ENCODE assay signal across 12 mouse cellular contexts in the genomic region with DNA sequence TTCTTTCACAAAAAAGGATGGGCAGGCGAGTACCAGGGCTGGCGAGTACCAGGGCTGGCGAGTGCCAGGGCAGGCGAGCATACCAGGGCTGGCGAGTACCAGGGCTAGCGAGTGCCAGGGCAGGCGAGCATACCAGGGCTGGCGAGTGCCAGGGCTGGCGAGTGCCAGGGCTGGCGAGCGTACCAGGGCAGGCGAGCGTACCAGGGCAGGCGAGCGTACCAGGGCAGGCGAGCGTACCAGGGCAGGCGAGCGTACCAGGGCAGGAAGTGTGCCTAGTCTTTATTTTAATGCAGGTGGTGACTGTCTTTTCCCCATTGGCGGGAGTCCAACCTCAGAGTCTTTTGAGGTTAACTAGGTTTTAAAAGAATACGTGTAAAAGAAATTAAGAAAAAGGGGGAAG. TPM values are rescaled to one million over a fixed set of nuclear protein-coding genes. Genes with fewer than 3 reads are reported as not detected.
DNase-seq lines count a peak whose midpoint lies in the region; ATAC-seq and TF ChIP-seq lines count a peak whose summit lies in the region.
"Had no signal": no experiment of that assay in that cellular context is flagged by ENCODE, and none has a peak within 500 bp of the region (broad histone marks: within the 10 kb centered on the region; RNA-seq: fewer than 3 reads in every experiment).

No protein-coding gene starts in this region.

- H3K36me3 ChIP-seq in heart, embryonic 16.5 days (ENCODE audit: control insufficient read depth, insufficient read depth) = no peaks in the 10 kb centered on the region
- H3K36me3 ChIP-seq in heart, embryonic 10.5 days = no peaks in the 10 kb centered on the region
- H3K36me3 ChIP-seq in E14TG2a.4 (ENCODE audit: insufficient read depth, low read length) = no peaks in the 10 kb centered on the region
- H3K36me3 ChIP-seq: forebrain, embryonic 10.5 days; hindbrain, embryonic 13.5 days; midbrain, embryonic 12.5 days had no signal

- H3K27ac ChIP-seq in heart, embryonic 16.5 days (ENCODE audit: low read length) = no peak overlapping the region
- no peak overlapping the region for H3K27ac ChIP-seq in heart, embryonic 10.5 days
- H3K27ac ChIP-seq in layer of hippocampus, adult 2 months = no peak overlapping the region
- H3K27ac ChIP-seq: forebrain, embryonic 10.5 days; hindbrain, embryonic 13.5 days; midbrain, embryonic 12.5 days had no signal

- 64% methylated on average over 21 of the region's 21 CpGs for WGBS in heart, embryonic 16.5 days
- 75% methylated on average over 21 of the region's 21 CpGs for WGBS in heart, embryonic 10.5 days

- ATAC-seq in heart, embryonic 16.5 days (replicated peaks; ENCODE audit: extremely low read depth, insufficient read depth, low FRiP score) = no peak
- peak; percentile 49; the same call in 1 of the 2 replicates for ATAC-seq in neutrophil, adult 5-6 weeks (ENCODE audit: extremely low read depth, insufficient number of reproducible peaks, low FRiP score, poor library complexity, severe bottlenecking)

- no peaks in the 10 kb centered on the region for H3K27me3 ChIP-seq in heart, embryonic 16.5 days (ENCODE audit: control insufficient read depth, insufficient read depth, low read length)
- no peaks in the 10 kb centered on the region for H3K27me3 ChIP-seq in heart, embryonic 10.5 days (ENCODE audit: insufficient read depth, poor library complexity, severe bottlenecking)
- H3K27me3 ChIP-seq in E14TG2a.4 (ENCODE audit: insufficient read depth, low read length) = peaks cover 54% of the 10 kb centered on the region
- H3K27me3 ChIP-seq: hindbrain, embryonic 13.5 days had no signal

- no peak for TF ChIP-seq CTCF in E14TG2a.4 (conservative IDR thresholded peaks at IDR 0.05; ENCODE audit: low read length)
- TF ChIP-seq CTCF in layer of hippocampus, adult 2 months (conservative IDR thresholded peaks at IDR 0.05) = no peak

- no peak for DNase-seq in heart, embryonic 10.5 days (ENCODE audit: low spot score)
- peak; percentile 18 to 39 for DNase-seq in cerebellum, postnatal 25 days
- no peak for DNase-seq in layer of hippocampus, adult 9-11 months
- no peak for DNase-seq in MN1 (ENCODE audit: low spot score)
- no peak for DNase-seq in layer of hippocampus, adult 2 months (ENCODE audit: low spot score in 2 of 2)
- DNase-seq: left cerebral cortex, postnatal 4 days had no signal

- H3K9ac ChIP-seq in heart, embryonic 16.5 days (ENCODE audit: low read length) = no peak overlapping the region
- H3K9ac ChIP-seq: hindbrain, embryonic 13.5 days; midbrain, embryonic 12.5 days had no signal

- H3K9me3 ChIP-seq in heart, embryonic 16.5 days (replicated peaks; ENCODE audit: control insufficient read depth, low read length) = no peaks in the 10 kb centered on the region
- no peaks in the 10 kb centered on the region for H3K9me3 ChIP-seq in heart, embryonic 10.5 days
- peaks cover 8% of the 10 kb centered on the region for H3K9me3 ChIP-seq in E14TG2a.4 (ENCODE audit: low read length)
- H3K9me3 ChIP-seq: forebrain, embryonic 10.5 days; hindbrain, embryonic 13.5 days; midbrain, embryonic 12.5 days had no signal

- H3K4me3 ChIP-seq in heart, embryonic 16.5 days (ENCODE audit: low read length) = no peak overlapping the region
- H3K4me3 ChIP-seq in heart, embryonic 10.5 days = no peak overlapping the region
- H3K4me3 ChIP-seq in E14TG2a.4 (replicated peaks; ENCODE audit: low read length) = peak overlapping the region; percentile 20; the same call in 1 of the 2 replicates
- no peak overlapping the region for H3K4me3 ChIP-seq in layer of hippocampus, adult 2 months
- H3K4me3 ChIP-seq: forebrain, embryonic 10.5 days; hindbrain, embryonic 13.5 days; midbrain, embryonic 12.5 days had no signal

- peaks cover 9% of the 10 kb centered on the region for H3K4me1 ChIP-seq in heart, embryonic 16.5 days (ENCODE audit: control insufficient read depth, insufficient read depth, low read length)
- H3K4me1 ChIP-seq in heart, embryonic 10.5 days = peaks cover 24% of the 10 kb centered on the region
- peaks cover 20% of the 10 kb centered on the region for H3K4me1 ChIP-seq in E14TG2a.4 (replicated peaks; ENCODE audit: low read depth, low read length)

- H3K4me2 ChIP-seq in heart, embryonic 16.5 days (ENCODE audit: low read depth, low read length) = peak overlapping the region; percentile 17
- H3K4me2 ChIP-seq: hindbrain, embryonic 13.5 days; midbrain, embryonic 12.5 days had no signal

RNA-seq across cellular contexts. Expression of a gene that starts 3.4 kb away (rescaled TPM):
- 20.9 and 22.2 TPM in 2 replicates for polyA plus RNA-seq in heart, embryonic 16.5 days (2015; fragmentation: Nextera tagmentation; extraction: Ambion mirVana)
- 27.9 and 30.7 TPM in 2 replicates for polyA plus RNA-seq in heart, embryonic 10.5 days (2016; fragmentation: Nextera tagmentation; extraction: Ambion mirVana)
- 18.2 and 20.4 TPM in 2 replicates for total RNA-seq in neutrophil, adult 5-6 weeks (2017)
- total RNA-seq in layer of hippocampus, adult 2 months (2021) = 10 to 100 TPM; 93.4 to 95.0 TPM

RNA-seq across cellular contexts. Expression of a gene that starts 24.7 kb away (rescaled TPM):
- 12.4 and 14.9 TPM in 2 replicates for polyA plus RNA-seq in heart, embryonic 16.5 days (2015; fragmentation: Nextera tagmentation; extraction: Ambion mirVana)
- 22.1 and 32.3 TPM in 2 replicates for polyA plus RNA-seq in heart, embryonic 10.5 days (2016; fragmentation: Nextera tagmentation; extraction: Ambion mirVana)
- total RNA-seq in neutrophil, adult 5-6 weeks (2017) = 3.5 and 3.6 TPM in 2 replicates
- 10 to 100 TPM; 14.8 to 14.9 TPM for total RNA-seq in layer of hippocampus, adult 2 months (2021)

Comparison
In these comparisons a context has a peak if more than half of its experiments do, and no peak if none do; other contexts are left out.
1. DNase-seq: peak in cerebellum, postnatal 25 days (2 of 2); none in heart, embryonic 10.5 days (single experiment), layer of hippocampus, adult 9-11 months (single experiment), MN1 (single experiment) and layer of hippocampus, adult 2 months (0 of 2).